Mouse (Mus musculus): Measurements from ENCODE around the gene 5730409E04Rik. TPM values are rescaled to one million over a fixed set of nuclear protein-coding genes. Genes with fewer than 3 reads are reported as not detected.

The 5730409E04Rik gene
- total RNA-seq, 1 experiment, result 1.7 TPM

GRCm38 (mm10) chr4:126576281-126576680 is 33.3 kb upstream of the 5730409E04Rik start:
- Histone ChIP-seq H3K4me1 (ENCODE audit: control insufficient read depth in 2 of 2, insufficient read depth in 2 of 2, low read length in 2 of 2, poor library complexity in 1 of 2) (no peaks in the 10 kb centered on the region), H3K9me3 (ENCODE audit: control insufficient read depth, insufficient read depth, low read depth, low read length) (no peaks in the 10 kb centered on the region), H3K4me3 (ENCODE audit: insufficient read depth in 1 of 2, low read depth in 1 of 2, low read length in 2 of 2, poor library complexity in 1 of 2, severe bottlenecking in 1 of 2) (no peak overlapping the region), H3K9ac (ENCODE audit: insufficient read depth, low read depth, low read length, poor library complexity, severe bottlenecking) (no peak overlapping the region), H3K27ac (ENCODE audit: insufficient read depth, low read depth, low read length, poor library complexity, severe bottlenecking) (no peak overlapping the region), H3K36me3 (ENCODE audit: control insufficient read depth, insufficient read depth, low read length, poor library complexity, severe bottlenecking) (peaks cover 39% of the 10 kb centered on the region)
- DNase-seq (ENCODE audit: low read depth, low spot score), result no peak
- no peak for TF ChIP-seq ZNF384 (IDR thresholded peaks at IDR 0.05; ENCODE audit: low read depth, low read length)
- TF ChIP-seq ZC3H11A (IDR thresholded peaks at IDR 0.05; ENCODE audit: borderline replicate concordance, low read depth, low read length), result no peak
- no peak for TF ChIP-seq MAFK (IDR thresholded peaks at IDR 0.05; ENCODE audit: insufficient read depth, low read depth, low read length)
- in situ Hi-C loops (cut with MboI; ENCODE audit: low sequenced_read_pairs in 2 of 2, unreplicated experiment in 2 of 2), result no loop called here

GRCm38 (mm10) chr4:126577920-126578319 is 31.7 kb upstream of the 5730409E04Rik start:
- in situ Hi-C loops (cut with MboI; ENCODE audit: low sequenced_read_pairs in 2 of 2, unreplicated experiment in 2 of 2), result no loop called here

GRCm38 (mm10) chr4:126579077-126579476 is 30.5 kb upstream of the 5730409E04Rik start:
- no peaks in the 10 kb centered on the region for H3K9me3 ChIP-seq (ENCODE audit: control insufficient read depth, insufficient read depth, low read depth, low read length)
- TF ChIP-seq MAFK (IDR thresholded peaks at IDR 0.05; ENCODE audit: insufficient read depth, low read depth, low read length), result no peak
- TF ChIP-seq CHD2 (IDR thresholded peaks at IDR 0.05; ENCODE audit: low read depth, low read length), result no peak
- TF ChIP-seq HCFC1 (IDR thresholded peaks at IDR 0.05; ENCODE audit: borderline replicate concordance, insufficient read depth, low read length), result no peak
- no peak for TF ChIP-seq ZNF384 (IDR thresholded peaks at IDR 0.05; ENCODE audit: low read depth, low read length)
- no peak for TF ChIP-seq ZC3H11A (IDR thresholded peaks at IDR 0.05; ENCODE audit: borderline replicate concordance, low read depth, low read length)
- no peak for DNase-seq (ENCODE audit: low read depth, low spot score)
- H3K4me1 ChIP-seq (ENCODE audit: control insufficient read depth in 2 of 2, insufficient read depth in 2 of 2, low read length in 2 of 2, poor library complexity in 1 of 2), result no peaks in the 10 kb centered on the region
- no peak overlapping the region for H3K4me3 ChIP-seq (ENCODE audit: insufficient read depth in 1 of 2, low read depth in 1 of 2, low read length in 2 of 2, poor library complexity in 1 of 2, severe bottlenecking in 1 of 2)
- peaks cover 28% of the 10 kb centered on the region for H3K36me3 ChIP-seq (ENCODE audit: control insufficient read depth, insufficient read depth, low read length, poor library complexity, severe bottlenecking)
- H3K9ac ChIP-seq (ENCODE audit: insufficient read depth, low read depth, low read length, poor library complexity, severe bottlenecking), result no peak overlapping the region
- no peak overlapping the region for H3K27ac ChIP-seq (ENCODE audit: insufficient read depth, low read depth, low read length, poor library complexity, severe bottlenecking)
- in situ Hi-C loops (cut with MboI; ENCODE audit: low sequenced_read_pairs in 2 of 2, unreplicated experiment in 2 of 2), result no loop called here

More at GRCm38 (mm10) chr4:126577920-126578319, 31.7 kb upstream of the 5730409E04Rik start:
- no peak overlapping the region for H3K9ac ChIP-seq (ENCODE audit: insufficient read depth, low read depth, low read length, poor library complexity, severe bottlenecking)
- H3K4me3 ChIP-seq (ENCODE audit: insufficient read depth in 1 of 2, low read depth in 1 of 2, low read length in 2 of 2, poor library complexity in 1 of 2, severe bottlenecking in 1 of 2), result no peak overlapping the region
- TF ChIP-seq CHD2 (IDR thresholded peaks at IDR 0.05; ENCODE audit: low read depth, low read length) (no peak), HCFC1 (IDR thresholded peaks at IDR 0.05; ENCODE audit: borderline replicate concordance, insufficient read depth, low read length) (no peak), ZC3H11A (IDR thresholded peaks at IDR 0.05; ENCODE audit: borderline replicate concordance, low read depth, low read length) (no peak), MAFK (IDR thresholded peaks at IDR 0.05; ENCODE audit: insufficient read depth, low read depth, low read length) (no peak), ZNF384 (IDR thresholded peaks at IDR 0.05; ENCODE audit: low read depth, low read length) (no peak)
- DNase-seq (ENCODE audit: low read depth, low spot score), result no peak
- peaks cover 34% of the 10 kb centered on the region for H3K36me3 ChIP-seq (ENCODE audit: control insufficient read depth, insufficient read depth, low read length, poor library complexity, severe bottlenecking)
- no peaks in the 10 kb centered on the region for H3K9me3 ChIP-seq (ENCODE audit: control insufficient read depth, insufficient read depth, low read depth, low read length)
- H3K27ac ChIP-seq (ENCODE audit: insufficient read depth, low read depth, low read length, poor library complexity, severe bottlenecking), result no peak overlapping the region
- no peaks in the 10 kb centered on the region for H3K4me1 ChIP-seq (ENCODE audit: control insufficient read depth in 2 of 2, insufficient read depth in 2 of 2, low read length in 2 of 2, poor library complexity in 1 of 2)

- H3K9ac ChIP-seq (ENCODE audit: insufficient read depth, low read depth, low read length, poor library complexity, severe bottlenecking), result no peak overlapping the region
- no peaks in the 10 kb centered on the region for H3K4me1 ChIP-seq (ENCODE audit: control insufficient read depth in 2 of 2, insufficient read depth in 2 of 2, low read length in 2 of 2, poor library complexity in 1 of 2)
- TF ChIP-seq ZC3H11A (IDR thresholded peaks at IDR 0.05; ENCODE audit: borderline replicate concordance, low read depth, low read length) (no peak), HCFC1 (IDR thresholded peaks at IDR 0.05; ENCODE audit: borderline replicate concordance, insufficient read depth, low read length) (no peak)
- H3K36me3 ChIP-seq (ENCODE audit: control insufficient read depth, insufficient read depth, low read length, poor library complexity, severe bottlenecking), result peaks cover 35% of the 10 kb centered on the region
- no peak overlapping the region for H3K4me3 ChIP-seq (ENCODE audit: insufficient read depth in 1 of 2, low read depth in 1 of 2, low read length in 2 of 2, poor library complexity in 1 of 2, severe bottlenecking in 1 of 2)
- in situ Hi-C loops (cut with MboI; ENCODE audit: low sequenced_read_pairs in 2 of 2, unreplicated experiment in 2 of 2), result no loop called here
- DNase-seq (ENCODE audit: low read depth, low spot score), result no peak
- H3K27ac ChIP-seq (ENCODE audit: insufficient read depth, low read depth, low read length, poor library complexity, severe bottlenecking), result no peak overlapping the region
- H3K9me3 ChIP-seq (ENCODE audit: control insufficient read depth, insufficient read depth, low read depth, low read length), result no peaks in the 10 kb centered on the region
These were observed 23.9 kb upstream of the 5730409E04Rik start for GRCm38 (mm10) chr4:126585739-126586138.

DNA sequence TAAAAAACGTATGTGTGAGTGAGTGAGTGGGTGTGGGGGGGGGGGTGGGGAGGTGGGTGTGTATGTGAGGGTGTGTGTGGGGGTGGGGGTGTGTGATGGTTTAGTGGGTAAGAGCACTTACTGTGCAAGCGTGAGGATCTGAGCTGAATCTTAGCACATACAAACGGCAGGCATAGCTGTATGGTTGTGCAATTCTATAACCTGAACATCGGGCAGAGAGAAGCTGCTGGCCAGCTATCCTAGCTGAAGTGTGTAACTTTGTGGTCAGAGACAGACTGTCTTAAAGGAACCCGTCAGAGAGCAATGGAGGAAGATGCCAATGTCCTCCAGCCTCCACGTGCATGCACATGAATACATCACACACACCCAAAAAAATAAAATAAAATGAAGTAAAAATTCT is 17.6 kb upstream of the 5730409E04Rik start:
- H3K4me1 ChIP-seq (ENCODE audit: control insufficient read depth in 2 of 2, insufficient read depth in 2 of 2, low read length in 2 of 2, poor library complexity in 1 of 2), result no peaks in the 10 kb centered on the region
- in situ Hi-C loops (cut with MboI; ENCODE audit: low sequenced_read_pairs in 2 of 2, unreplicated experiment in 2 of 2), result no loop called here
- TF ChIP-seq ZC3H11A (IDR thresholded peaks at IDR 0.05; ENCODE audit: borderline replicate concordance, low read depth, low read length), result no peak
- no peak for TF ChIP-seq ZNF384 (IDR thresholded peaks at IDR 0.05; ENCODE audit: low read depth, low read length)
- no peak for TF ChIP-seq CHD2 (IDR thresholded peaks at IDR 0.05; ENCODE audit: low read depth, low read length)
- TF ChIP-seq MAFK (IDR thresholded peaks at IDR 0.05; ENCODE audit: insufficient read depth, low read depth, low read length), result no peak
- TF ChIP-seq HCFC1 (IDR thresholded peaks at IDR 0.05; ENCODE audit: borderline replicate concordance, insufficient read depth, low read length), result no peak
- no peak overlapping the region for H3K9ac ChIP-seq (ENCODE audit: insufficient read depth, low read depth, low read length, poor library complexity, severe bottlenecking)
- no peak overlapping the region for H3K27ac ChIP-seq (ENCODE audit: insufficient read depth, low read depth, low read length, poor library complexity, severe bottlenecking)
- H3K36me3 ChIP-seq (ENCODE audit: control insufficient read depth, insufficient read depth, low read length, poor library complexity, severe bottlenecking), result peaks cover 40% of the 10 kb centered on the region
- H3K4me3 ChIP-seq (ENCODE audit: insufficient read depth in 1 of 2, low read depth in 1 of 2, low read length in 2 of 2, poor library complexity in 1 of 2, severe bottlenecking in 1 of 2), result no peak overlapping the region
- no peak for DNase-seq (ENCODE audit: low read depth, low spot score)
- H3K9me3 ChIP-seq (ENCODE audit: control insufficient read depth, insufficient read depth, low read depth, low read length), result no peaks in the 10 kb centered on the region

All from ES-E14 (cell line).